Mouse (Mus musculus) left cerebral cortex, postnatal 4 days (tissue): ENCODE measurements at regions not wholly inside any gene's neighbourhood (a gene's known extent, or its start where the extent isn't known, plus 50 kb on each side); places are given as distances from the start of the nearest gene placed in this dataset.
"Not testable (repeated sequence)": the region's sequence is repeated elsewhere in the genome, so short reads cannot be mapped to it uniquely, and the experiment has no call there.

Source experiments
- DNase-seq: peaks from one replicate; pipeline ENCODE4 v3.0.0-alpha.2; 2022
- intact Hi-C: fragments of 180-260 bp; cut with DNase I; formaldehyde crosslinking; loops from one replicate; pipeline ENCODE4 v1.15.1; 2025

GRCm38 (mm10) chr5:148678285-148678937, 125.8 kb upstream of the Ubl3 start:
- intact Hi-C loops, DNase-seq: not testable (repeated sequence)

- intact Hi-C loops: no loop called here
- DNase-seq: no peak
Measured at GRCm38 (mm10) chr5:148674281-148674680, 121.7 kb upstream of the Ubl3 start.

DNA sequence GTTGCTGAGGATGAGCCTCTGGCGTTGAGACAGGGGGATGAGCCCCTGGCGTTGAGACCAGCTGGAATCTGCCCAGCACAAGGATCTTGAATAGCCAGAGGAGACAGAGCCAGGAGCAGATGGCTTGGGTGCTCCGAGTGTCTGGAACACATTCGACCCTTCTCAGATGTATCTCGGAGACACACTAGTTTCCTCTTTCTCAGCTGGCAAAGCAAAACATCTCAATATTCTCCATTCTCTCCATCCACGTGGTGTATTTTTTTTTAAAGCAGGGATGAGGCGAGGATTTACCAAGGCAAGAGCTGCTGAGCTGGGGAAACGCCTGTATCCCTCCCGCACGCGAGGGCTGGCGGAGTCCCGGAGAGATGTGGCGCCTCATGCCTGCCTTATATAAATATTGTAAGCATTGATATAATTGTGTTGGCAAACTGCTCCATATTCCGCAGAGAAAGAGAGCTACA, 109.7 kb upstream of the Ubl3 start:
- intact Hi-C loops: no loop called here
- peak; percentile 86 for DNase-seq

DNA sequence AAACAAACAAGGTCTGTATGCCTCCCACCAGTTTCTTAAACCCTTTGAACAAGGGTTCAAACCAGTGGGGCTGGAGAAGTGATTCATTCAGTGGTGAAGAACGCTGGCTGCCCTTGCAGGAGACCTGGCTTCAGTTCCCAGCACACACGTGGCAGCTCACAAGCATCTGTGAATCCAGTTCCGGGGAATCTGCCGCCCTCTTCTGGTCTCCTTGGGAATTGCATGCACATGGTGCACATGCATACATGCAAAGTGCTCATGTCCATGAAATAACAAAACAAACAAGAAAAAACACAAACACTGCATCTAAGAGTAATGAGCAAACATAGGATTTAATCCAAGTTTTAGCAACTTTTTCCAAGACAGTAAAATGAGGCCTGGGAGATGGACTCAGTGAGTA, 108.5 kb upstream of the Ubl3 start:
- intact Hi-C loops: no loop called here
- DNase-seq: no peak

DNA sequence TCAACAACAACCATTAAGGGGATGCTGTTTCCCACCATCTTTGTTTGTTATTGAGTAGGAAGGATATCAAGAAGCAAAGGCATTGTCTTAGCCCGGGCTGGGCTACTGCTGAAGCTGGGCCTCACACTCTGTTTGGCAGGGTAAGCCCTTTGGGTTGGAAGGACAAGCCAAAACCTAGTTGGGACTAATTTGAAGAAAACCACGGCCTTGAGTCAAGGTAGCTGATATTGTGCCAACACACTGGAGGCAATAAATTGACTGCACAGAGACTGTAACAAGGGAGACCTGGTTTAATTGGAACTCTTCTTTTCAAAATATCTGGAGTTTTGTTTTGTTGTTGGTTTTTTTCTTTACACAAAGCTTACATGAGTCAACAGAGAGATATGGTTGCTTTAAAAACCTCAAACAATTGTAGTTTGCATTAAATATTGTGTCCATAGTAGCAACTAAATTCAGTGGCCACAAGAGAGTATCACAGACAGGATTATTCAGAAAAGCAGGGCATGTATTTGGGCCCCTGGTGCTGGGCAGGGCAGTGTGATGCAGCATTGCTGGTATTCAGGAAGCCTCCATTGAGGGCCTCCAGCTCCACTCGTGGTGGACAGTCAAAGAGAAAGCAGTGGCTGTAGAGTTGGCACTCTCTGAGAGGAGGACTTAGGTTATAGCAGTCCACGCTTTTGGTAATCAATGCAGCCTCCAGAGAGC, 105.5 kb upstream of the Ubl3 start:
- intact Hi-C loops: no loop called here
- DNase-seq: no peak

DNA sequence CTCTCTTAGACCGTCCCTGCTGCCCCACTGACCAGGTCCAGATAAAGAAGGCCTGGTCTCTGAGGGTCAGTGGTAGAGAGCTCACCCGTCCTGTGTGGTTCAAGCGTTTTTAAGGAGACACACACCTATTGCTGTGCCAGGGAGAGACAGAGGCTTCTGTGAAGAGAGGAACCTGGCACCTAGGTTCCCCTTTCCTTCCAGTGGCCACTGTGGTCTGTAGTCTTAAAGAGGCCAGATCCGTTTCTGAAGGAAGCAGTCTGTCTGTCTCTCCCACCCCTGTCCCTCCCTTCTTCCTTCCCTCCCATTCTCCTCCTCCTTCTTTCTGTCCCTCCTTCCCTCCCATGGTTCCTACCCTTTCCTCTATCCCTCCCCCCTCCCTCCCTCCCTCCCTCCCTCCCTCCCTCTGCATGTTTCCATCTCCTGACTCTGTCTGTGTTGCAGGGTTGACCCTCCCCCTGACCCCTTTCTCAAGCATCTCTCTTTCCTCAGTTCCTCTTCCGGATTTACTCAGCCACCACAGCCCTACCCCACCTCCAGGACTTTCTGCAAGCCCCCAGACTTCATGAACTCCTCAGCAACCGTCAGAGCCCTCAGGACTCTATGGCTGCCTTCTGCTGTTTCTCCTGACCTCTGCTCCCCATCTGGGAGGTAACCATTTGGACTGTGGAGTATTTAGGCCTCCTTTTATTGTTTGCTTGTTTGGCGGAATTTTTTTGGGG, 100.1 kb upstream of the Ubl3 start:
- intact Hi-C loops: no loop called here
- DNase-seq: no peak

- intact Hi-C loops: no loop called here
- DNase-seq: no peak
Measured at GRCm38 (mm10) chr5:148651736-148652135, 99.1 kb upstream of the Ubl3 start.

- DNase-seq, intact Hi-C loops: not testable (repeated sequence)
Measured at GRCm38 (mm10) chr5:148649573-148649972, 97.0 kb upstream of the Ubl3 start.

- no peak for DNase-seq
- intact Hi-C loops: no loop called here
Measured at GRCm38 (mm10) chr5:148649123-148649522, 96.5 kb upstream of the Ubl3 start.

- intact Hi-C loops: no loop called here
- DNase-seq: no peak
Measured at GRCm38 (mm10) chr5:148647644-148648043, 95.1 kb upstream of the Ubl3 start.

GRCm38 (mm10) chr5:148645772-148646171, 93.2 kb upstream of the Ubl3 start:
- DNase-seq: no peak
- intact Hi-C loops: no loop called here

- intact Hi-C loops: no loop called here
- no peak for DNase-seq
Measured at GRCm38 (mm10) chr5:148645191-148645681, 92.6 kb upstream of the Ubl3 start.

- intact Hi-C loops: no loop called here
- DNase-seq: no peak
Measured at GRCm38 (mm10) chr5:148644345-148644744, 91.8 kb upstream of the Ubl3 start.

DNA sequence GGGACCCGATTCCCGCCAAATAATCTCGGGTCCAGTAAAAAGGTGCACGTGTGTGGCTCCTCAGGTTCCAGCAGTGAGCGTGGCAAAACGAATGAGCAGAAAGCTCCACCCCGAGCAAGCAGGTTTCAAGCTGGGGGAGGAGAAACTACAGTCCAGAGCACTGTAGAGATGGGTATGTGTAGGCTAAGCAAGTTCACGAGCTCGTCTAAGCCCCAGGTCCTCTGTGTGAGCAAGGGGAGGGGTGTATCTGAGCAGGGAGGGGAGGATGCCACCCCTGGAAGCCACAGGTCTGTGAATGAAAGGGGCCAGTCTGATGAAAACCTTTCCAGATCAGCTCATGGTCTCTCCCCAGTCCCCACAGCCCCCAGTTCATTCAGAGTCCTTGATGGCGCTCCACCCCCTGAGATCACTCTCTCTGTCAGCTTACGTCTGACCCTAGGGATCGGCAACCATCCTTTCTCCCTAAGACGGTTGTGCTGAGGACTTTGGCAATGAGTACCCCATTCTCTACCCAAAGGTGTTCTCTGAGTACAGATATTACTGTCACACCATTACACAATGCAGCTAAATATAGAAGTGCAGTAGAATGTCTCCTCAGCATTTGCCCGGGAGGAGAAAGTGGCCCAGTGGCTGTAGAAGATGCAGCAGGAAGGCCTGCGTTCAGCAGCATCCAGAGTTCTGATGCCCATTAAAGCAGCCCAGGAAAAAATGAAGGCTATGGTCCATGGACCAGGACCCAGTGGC, 89.2 kb upstream of the Ubl3 start:
- intact Hi-C loops: no loop called here
- no peak for DNase-seq

DNA sequence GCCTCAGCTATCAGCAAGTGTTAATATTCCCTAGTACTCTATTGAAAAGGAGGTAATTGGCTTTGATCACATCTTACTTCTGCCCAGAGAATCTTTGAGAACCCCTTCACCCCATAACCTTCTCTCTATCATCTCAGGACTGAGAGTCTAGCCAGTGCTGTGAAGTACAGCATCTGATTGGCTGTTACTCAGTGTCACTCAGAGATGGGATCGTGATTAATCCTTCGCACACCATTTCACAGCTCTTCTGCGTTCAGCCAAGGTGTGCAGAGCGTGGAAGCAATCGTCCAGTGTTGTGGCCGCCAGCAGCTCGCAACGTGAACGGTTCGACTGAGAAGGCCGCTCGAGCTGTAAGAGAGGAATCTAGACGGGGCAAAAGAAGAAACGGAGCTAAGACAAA, 87.9 kb upstream of the Ubl3 start:
- intact Hi-C loops: no loop called here
- DNase-seq: no peak

DNA sequence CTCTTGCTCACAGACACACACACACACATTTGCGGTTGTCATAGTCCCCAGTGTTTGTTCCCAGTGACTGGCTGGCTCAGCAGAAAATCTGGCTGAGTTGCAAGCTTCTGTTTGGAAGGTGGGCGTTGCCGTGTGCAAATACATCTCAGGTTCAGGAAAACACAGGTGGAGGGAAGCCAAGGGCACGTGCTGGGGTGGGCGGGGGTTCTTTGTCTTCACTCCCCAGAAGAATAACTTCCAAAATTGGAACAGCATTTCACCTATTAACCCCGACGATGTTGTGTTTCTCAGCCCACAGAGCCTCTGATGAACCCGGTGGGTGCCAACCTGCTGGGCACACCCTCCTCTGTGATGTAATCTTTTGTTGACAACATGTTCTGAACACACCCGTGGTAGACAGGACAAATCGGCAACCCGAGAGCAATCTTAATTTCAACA, 82.3 kb upstream of the Ubl3 start:
- DNase-seq: no peak
- intact Hi-C loops: no loop called here

- peak; percentile 24 for DNase-seq
- intact Hi-C loops: no loop called here
Measured at GRCm38 (mm10) chr5:148633999-148634398, 81.4 kb upstream of the Ubl3 start.

- intact Hi-C loops: no loop called here
- no peak for DNase-seq
Measured at GRCm38 (mm10) chr5:148633331-148633730, 80.7 kb upstream of the Ubl3 start.

GRCm38 (mm10) chr5:148632516-148633170, 80.1 kb upstream of the Ubl3 start:
- intact Hi-C loops: no loop called here

GRCm38 (mm10) chr5:148631566-148631965, 79.0 kb upstream of the Ubl3 start:
- DNase-seq: no peak
- intact Hi-C loops: no loop called here

More at GRCm38 (mm10) chr5:148632516-148633170, 80.1 kb upstream of the Ubl3 start:
- peak; percentile 68 for DNase-seq
